Mouse (Mus musculus) forebrain, embryonic 10.5 days (tissue): Measurements from ENCODE around the gene Olfr835. TPM values are rescaled to one million over a fixed set of nuclear protein-coding genes. Genes with fewer than 3 reads are reported as not detected.

ENCODE experiments used
- DNase-seq: peaks from one replicate; pipeline ENCODE4 v3.0.0-alpha.2; 2017; ENCODE audit warnings: low spot score; ENCODE audit errors: extremely low spot score
- H3K27ac ChIP-seq: fragments of 300-500 bp; sonication (generic); 2 replicates; pipeline ENCODE4 v1.5.1; 2016; ENCODE audit warnings: mild to moderate bottlenecking
- H3K27me3 ChIP-seq: fragments of 300-500 bp; sonication (generic); 2 replicates; pipeline ENCODE4 v1.6.1; 2016; ENCODE audit warnings: mild to moderate bottlenecking; ENCODE audit not compliant: poor library complexity, severe bottlenecking
- H3K36me3 ChIP-seq: fragments of 300-500 bp; sonication (generic); replicated peaks from 2 replicates; pipeline ENCODE4 v1.6.1; 2016; ENCODE audit warnings: mild to moderate bottlenecking, moderate library complexity
- H3K4me1 ChIP-seq: fragments of 300-500 bp; sonication (generic); 2 replicates; pipeline ENCODE4 v1.6.1; 2016
- H3K4me3 ChIP-seq: fragments of 300-500 bp; sonication (generic); 2 replicates; pipeline ENCODE4 v1.5.1; 2016; ENCODE audit warnings: mild to moderate bottlenecking, moderate library complexity
- H3K9me3 ChIP-seq: fragments of 300-500 bp; sonication (generic); 2 replicates; pipeline ENCODE4 v1.6.1; 2016; ENCODE audit warnings: mild to moderate bottlenecking, moderate library complexity
- WGBS: fragments of 180-500 bp; shearing (Covaris S2); methylation state at CpG from one replicate; pipeline ENCODE4 v1.1.7; 2016; 5-methylcytosine and 5-hydroxymethylcytosine counted together
- polyA plus RNA-seq: library from polyadenylated mRNA; unstranded; fragments of >200 nt; fragmentation: Nextera tagmentation; extraction: Ambion mirVana; gene quantifications from 2 replicates; pipeline ENCODE4 v1.2.1, GENCODE M21; 2016

The Olfr835 gene
- polyA plus RNA-seq: not detected in 2 replicates

DNA sequence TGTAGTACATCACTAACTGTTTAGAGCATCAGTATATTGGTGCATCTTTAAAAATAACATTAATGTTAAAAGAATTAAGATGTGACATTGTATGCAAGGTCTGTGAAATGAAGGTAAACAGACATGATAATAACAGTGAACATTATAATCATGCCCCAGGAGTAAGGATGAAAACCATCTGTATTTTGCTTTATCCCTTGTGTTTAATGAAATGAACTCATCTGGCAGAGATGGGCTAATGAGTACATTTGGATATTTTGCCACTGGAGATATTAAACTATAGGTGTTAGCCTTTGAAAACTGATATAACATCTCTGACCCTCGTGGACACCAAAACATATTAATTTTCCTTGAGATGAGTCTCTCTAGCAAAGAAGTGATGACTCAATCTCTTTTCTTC is at the start of gene Olfr835:
Gene Olfr835, plus strand, starts transcription at position 301 of the 400 bp plus-strand sequence.
- H3K9me3 ChIP-seq: peaks cover 19% of the 10 kb centered on the region
- 68% methylated on average over 1 of the region's 1 CpGs for WGBS
- H3K4me1 ChIP-seq: no peaks in the 10 kb centered on the region
- no peak within 1 kb of the TSS for H3K27ac ChIP-seq
- H3K4me3 ChIP-seq: no peak within 1 kb of the TSS
- no peak for DNase-seq
- no peaks in the 10 kb centered on the region for H3K36me3 ChIP-seq
- no peaks in the 10 kb centered on the region for H3K27me3 ChIP-seq

DNA sequence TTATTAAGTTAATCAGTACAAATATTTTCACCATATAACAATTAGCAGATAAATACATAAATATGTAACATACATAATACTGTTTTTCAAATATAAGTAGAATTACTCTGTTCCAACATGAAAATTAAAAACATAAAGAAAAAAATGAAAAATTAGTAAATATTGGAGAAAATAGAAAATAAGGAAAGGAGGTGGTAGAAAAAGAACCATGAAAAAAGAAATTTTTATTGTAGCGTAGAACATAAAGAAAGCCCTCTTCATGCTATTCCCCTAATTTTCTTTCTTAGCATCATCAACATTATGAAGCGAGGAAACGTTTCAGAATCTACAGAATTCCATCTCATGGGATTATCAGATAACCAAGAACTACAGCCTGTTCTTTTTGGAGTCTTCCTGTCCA is 44.8 kb upstream of the Olfr835 start, which contains the start of gene Olfr834:
Gene Olfr834, plus strand, starts transcription at position 301 of the 400 bp plus-strand sequence.
- WGBS: 81% methylated on average over 3 of the region's 3 CpGs
- H3K27ac ChIP-seq: no peak within 1 kb of the TSS
- H3K36me3 ChIP-seq: no peaks in the 10 kb centered on the region
- H3K9me3 ChIP-seq: peaks cover 10% of the 10 kb centered on the region; the same call in 1 of the 2 replicates
- no peaks in the 10 kb centered on the region for H3K27me3 ChIP-seq
- no peak for DNase-seq
- no peak within 1 kb of the TSS for H3K4me3 ChIP-seq
- no peaks in the 10 kb centered on the region for H3K4me1 ChIP-seq

- no peaks in the 10 kb centered on the region for H3K4me1 ChIP-seq
- H3K4me3 ChIP-seq: no peak overlapping the region
- no peaks in the 10 kb centered on the region for H3K36me3 ChIP-seq
- H3K27ac ChIP-seq: no peak overlapping the region
- H3K9me3 ChIP-seq: peaks cover 15% of the 10 kb centered on the region
- H3K27me3 ChIP-seq: no peaks in the 10 kb centered on the region
- WGBS: 40% methylated on average over 3 of the region's 3 CpGs
- no peak for DNase-seq
Observed at GRCm38 (mm10) chr9:19084986-19085385, 52.5 kb downstream of the Olfr835 start.

Other genes starting within 250 kb of the Olfr835 start
- not detected in 2 replicates for gene Olfr828, start 213.2 kb upstream of the Olfr835 start, polyA plus RNA-seq
- not detected in 2 replicates for gene Olfr829, start 177.8 kb upstream of the Olfr835 start, polyA plus RNA-seq
- gene Olfr830, start 158.0 kb upstream of the Olfr835 start, polyA plus RNA-seq: not detected in 2 replicates
- not detected in 2 replicates for gene Olfr832, start 95.6 kb upstream of the Olfr835 start, polyA plus RNA-seq
- not detected in 2 replicates for gene Olfr834, start 44.7 kb upstream of the Olfr835 start, polyA plus RNA-seq
- gene Olfr836, start 87.6 kb downstream of the Olfr835 start, polyA plus RNA-seq: not detected in 2 replicates
- gene Olfr837, start 103.6 kb downstream of the Olfr835 start, polyA plus RNA-seq: not detected in 2 replicates
- gene Olfr839-ps1, start 144.6 kb downstream of the Olfr835 start, polyA plus RNA-seq: not detected in 2 replicates
- gene Olfr843, start 219.3 kb downstream of the Olfr835 start, polyA plus RNA-seq: not detected in 2 replicates